Mouse (Mus musculus) activated CD4-positive, CD25-positive, alpha-beta regulatory T cell, adult 4 months (primary cell): ENCODE results near the gene Trim17. TPM values are rescaled to one million over a fixed set of nuclear protein-coding genes. Genes with fewer than 3 reads are reported as not detected.
A peak's percentile ranks its signal among the peaks of the same experiment; 100 is the strongest.

Source experiments
- ATAC-seq: one replicate; pipeline ENCODE4 v1.8.0; 2017
- polyA plus RNA-seq, 2 experiments: library from polyadenylated mRNA; unstranded; fragments of 100-300 nt; shearing (Covaris generic); gene quantifications; one replicate each; pipeline ENCODE4 v1.2.1; 2017

The Trim17 gene
- polyA plus RNA-seq, 2 experiments from 2014 or later = 0.17 to 0.20 TPM

DNA sequence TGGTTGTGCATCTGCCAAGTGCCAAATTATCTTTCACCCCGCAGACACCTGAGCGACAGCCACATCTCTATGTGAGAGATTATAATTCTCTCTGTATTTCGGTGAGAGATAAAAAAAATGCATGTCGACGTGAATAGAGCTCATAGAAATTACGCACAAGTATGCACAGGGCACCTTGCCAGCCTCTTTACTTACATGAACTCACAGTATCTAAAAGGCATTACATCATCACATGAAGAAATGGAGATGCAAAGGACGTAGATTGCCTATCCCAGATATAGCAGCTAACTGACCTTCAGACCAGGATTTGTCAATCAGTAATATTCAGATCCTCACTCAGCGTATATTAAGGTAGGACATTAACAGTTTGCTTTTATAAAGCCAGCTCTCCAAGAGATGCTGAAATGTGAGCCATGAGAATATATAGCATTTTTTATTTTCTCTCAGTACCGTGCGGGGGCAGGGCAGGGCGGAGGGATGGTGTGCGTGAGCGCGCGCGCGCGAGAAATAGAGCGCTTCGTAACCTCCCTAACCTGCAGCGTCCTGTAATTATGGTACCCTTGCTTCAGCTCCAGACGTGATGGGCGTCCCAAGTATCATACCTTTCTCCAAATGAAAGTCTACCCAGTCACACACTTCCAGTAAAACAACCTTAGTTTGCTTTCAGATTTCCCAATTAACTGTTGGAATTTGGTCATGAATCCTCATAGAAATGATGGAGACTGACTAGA is 6.5 kb upstream of the Trim17 start:
- no peak for ATAC-seq

DNA sequence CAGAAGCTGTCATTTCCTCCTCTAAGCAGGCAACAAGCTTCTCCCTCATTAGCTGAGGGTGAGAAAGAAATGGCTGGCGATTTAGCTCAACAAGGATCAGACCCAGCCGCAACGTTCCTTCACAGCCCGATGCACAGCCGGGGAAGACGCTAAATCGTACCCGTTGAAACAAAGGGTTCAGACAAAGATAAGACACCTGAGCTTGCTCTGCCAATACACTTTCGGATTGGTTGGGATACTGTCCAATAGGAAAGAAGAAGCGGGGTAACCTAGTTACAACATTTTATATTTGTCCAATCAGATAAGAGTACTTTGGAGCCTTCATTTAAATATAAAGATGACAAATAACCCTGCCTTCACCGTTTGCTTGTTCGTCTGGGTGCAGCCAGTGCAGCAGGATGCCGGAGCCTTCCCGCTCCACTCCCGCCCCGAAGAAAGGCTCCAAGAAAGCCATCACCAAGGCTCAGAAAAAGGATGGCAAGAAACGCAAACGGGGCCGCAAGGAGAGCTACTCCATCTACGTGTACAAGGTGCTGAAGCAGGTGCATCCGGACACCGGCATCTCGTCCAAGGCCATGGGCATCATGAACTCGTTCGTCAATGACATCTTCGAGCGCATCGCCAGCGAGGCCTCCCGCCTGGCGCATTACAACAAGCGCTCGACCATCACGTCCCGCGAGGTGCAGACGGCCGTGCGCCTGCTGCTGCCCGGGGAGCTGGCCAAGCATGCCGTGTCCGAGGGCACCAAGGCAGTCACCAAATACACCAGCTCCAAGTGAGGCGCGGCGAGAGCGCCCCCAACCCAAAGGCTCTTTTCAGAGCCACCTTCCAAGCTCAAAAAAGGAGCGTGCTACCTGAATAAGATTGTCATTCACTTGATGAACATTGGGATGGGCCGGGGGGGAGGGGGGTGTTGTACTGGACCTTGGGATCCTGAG is 5.7 kb upstream of the Trim17 start, which contains the start of gene Hist3h2ba:
Gene Hist3h2ba (plus strand): TSS at position 379 of the 938 bp plus-strand sequence.
- ATAC-seq = peak; percentile 93

DNA sequence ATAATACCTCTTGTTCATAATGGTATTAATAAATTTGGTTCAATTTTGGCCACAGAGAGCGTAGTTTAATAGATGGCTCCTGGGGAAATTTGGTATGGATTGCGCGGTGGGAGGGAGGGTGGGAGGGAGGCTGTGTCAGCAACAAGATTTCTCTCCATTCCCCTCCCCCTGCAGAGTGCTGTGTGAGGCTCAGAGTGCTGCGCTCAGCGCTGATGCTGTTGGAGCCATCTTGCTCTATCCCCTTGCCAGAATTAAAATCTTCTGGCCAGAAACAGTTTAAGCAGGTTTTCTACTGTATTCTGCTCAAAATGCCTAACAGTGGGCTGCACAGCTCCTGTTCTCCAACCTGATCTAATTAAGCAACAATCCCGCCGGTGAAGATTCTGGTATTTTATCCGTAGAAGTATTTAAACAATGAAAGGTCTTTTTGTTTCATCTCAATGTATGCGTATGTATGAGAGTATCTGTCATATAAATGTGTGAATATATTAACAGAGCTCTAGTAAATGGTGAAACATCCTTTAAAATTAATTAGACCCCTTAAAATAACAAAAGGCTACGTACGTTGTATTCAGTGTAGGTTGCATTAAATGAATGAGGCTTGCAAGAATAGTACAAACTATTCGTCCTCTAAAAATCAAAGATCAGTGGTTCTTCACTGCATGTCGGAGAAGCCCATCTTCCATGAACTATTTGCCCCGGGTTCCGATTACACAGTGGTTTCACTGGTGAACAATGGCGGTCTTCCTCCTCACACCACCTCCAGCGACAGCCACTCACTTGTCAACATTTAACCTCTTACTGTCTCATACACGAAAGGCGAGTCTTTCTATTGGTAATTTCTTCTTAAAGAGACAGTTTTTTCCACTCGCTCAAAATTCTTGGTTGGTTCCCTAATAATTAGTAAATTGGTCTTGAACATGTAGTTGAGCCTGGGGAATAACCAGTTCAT is 4.7 kb upstream of the Trim17 start:
- ATAC-seq = no peak

DNA sequence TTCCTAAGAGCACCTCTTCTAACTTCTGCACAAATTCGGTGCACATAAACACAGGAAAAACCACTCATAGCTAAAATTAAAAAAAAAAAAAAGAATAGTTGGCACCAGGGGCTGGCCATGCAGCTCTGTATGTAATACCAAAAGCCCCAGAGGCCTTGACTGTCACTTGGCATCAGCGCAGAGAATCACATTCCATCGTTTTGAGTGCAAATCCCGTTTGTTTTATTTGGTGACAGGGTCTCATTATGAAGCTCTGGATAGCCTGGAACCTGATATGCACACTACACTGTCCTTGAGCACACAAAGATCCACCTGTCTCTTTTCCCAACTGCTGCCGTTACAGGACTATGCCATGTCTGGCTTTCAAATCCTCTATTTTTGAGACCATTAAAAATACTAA is 3.3 kb upstream of the Trim17 start:
- ATAC-seq = no peak

DNA sequence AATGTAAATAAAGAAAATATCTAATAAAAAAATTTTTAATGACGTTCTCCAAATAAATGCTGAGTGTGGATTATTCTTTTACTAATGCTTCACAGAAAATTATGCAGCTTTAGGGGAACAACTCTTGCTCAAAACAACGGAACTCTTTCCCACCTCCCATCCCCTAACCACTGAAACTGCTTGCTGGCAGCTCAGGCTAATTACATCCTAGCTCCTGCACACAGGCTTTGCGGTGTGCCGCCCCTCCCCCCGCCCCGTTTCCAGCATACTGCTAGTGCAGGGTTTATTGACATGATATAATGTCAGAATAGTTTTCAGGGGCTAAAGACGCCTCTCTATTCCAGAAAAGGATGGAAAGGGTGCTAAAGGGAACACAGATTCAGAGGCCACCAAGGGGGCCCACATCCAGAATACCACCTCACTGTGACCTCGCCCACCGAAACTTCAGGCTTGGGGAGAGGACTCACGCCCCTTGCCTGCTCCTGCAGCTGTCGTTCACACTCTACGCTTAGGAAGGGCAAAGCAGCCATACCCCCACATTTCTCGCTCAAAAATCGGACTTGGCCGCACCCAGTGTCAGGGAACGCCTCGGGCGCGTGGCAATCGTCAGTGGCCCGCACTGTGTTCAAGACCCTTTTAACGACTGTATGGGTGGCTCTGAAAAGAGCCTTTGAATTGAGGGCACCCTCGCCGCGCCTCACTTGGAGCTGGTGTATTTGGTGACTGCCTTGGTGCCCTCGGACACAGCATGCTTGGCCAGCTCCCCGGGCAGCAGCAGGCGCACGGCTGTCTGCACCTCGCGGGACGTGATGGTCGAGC is 925 bp upstream of the Trim17 start:
- no peak for ATAC-seq

DNA sequence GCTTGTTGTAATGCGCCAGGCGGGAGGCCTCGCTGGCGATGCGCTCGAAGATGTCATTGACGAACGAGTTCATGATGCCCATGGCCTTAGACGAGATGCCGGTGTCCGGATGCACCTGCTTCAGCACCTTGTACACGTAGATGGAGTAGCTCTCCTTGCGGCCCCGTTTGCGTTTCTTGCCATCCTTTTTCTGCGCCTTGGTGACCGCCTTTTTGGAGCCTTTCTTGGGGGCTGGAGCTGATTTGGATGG is 390 bp upstream of the Trim17 start:
- ATAC-seq = peak; percentile 39

DNA sequence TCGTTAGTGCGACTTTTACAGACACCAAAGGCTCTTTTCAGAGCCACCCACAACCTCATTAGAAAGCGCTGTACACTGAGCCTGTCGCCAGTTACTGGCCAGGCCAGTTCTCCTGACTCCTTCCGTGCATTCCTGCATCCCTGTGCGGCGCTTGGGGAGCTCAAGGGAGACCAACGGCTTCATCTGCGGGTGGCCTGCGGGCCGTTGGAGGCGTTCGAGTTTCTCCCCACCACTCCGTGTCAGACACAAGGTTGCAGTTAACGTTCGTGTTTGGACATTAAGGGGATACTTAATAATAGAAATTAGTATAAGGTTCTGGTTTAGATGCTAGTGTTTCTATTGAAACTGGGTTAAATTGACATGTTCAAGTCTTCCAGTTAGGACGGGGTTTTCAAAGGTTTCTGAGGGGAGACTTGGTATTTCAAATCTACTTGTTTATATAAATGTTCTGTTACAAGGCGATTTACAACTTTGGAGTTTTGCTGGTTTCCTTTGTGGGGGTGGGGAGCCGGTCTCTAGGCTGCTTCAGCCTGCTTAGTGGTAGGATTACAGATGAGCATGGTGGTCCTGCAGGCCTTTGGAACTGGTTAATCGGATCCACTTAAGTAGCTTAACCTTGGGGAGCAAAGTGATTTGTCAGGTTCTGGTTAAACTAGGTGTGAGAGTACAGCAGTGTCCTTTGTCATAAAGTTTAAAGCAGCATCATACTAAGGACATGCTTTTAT is 820 bp downstream of the Trim17 start:
- ATAC-seq = peak; percentile 25

DNA sequence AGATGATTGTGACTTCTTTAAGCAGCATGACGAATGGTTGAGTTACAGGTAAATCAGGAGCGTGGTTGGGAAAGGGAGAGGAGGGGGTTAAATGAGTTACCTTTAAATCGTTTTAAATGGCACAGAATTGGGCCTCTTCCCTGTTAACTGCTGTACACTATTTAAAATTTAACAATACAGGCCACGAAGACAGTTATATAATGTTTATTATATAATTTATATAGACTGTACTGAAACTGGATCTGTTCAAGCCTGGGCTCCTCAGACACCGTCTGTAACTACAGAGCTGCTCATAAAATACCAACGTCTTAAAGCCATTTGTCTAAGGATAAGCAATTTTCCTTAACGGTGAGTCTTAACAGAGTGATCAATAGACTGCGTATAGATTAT is 1.4 kb downstream of the Trim17 start:
- no peak for ATAC-seq

DNA sequence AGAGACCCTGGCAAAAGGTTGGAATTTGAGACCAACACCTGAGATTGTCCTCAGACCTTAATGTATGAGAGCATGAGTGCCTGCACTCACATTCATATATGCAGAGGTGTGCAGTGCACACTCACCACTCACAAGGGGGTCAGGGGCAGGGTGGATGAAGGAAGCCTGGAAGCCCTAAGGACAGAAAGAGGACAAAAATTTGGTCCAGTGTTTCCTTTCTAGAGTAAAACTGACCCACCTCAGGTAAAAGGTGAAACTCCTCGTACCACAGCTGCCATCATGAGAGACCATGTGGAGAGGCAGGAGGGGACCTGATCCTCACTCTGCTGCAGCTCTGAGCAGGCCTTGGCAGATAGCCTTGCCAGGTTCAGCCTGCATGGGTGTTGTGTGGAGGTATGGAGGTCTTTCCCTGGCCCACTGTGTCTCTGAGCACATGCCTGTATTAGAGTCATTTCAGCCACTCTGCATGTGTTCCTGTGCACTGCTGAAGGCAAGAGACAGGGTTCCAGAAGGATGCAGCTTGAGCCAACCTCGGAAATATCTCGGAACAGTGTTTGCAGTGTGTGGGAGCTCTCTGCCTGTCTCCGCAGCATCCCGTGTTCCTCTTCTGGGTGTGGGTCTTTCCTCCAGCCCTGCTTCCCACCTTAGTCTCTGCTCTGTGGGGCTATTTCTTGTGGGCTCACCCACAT is 2.9 kb downstream of the Trim17 start:
- ATAC-seq = no peak

DNA sequence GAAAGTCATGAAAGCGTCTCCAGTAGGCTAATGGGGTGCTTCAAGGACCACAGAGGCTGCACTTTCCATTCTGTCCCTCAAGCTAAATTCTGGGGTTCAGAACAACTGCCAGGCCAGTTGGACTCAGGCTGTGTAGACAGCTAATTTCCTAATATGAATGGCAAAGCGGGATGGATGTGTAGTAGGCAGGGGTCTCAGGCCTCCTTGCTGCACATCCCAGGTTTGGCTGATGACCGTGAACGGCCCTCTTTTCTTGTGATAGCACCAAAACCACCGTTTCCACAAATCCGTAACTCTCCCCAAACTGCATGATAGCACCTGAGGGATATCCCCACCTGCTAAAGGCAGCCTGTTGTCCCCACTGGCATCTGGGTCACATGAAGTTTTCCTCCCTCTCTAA is 4.1 kb downstream of the Trim17 start:
- no peak for ATAC-seq

DNA sequence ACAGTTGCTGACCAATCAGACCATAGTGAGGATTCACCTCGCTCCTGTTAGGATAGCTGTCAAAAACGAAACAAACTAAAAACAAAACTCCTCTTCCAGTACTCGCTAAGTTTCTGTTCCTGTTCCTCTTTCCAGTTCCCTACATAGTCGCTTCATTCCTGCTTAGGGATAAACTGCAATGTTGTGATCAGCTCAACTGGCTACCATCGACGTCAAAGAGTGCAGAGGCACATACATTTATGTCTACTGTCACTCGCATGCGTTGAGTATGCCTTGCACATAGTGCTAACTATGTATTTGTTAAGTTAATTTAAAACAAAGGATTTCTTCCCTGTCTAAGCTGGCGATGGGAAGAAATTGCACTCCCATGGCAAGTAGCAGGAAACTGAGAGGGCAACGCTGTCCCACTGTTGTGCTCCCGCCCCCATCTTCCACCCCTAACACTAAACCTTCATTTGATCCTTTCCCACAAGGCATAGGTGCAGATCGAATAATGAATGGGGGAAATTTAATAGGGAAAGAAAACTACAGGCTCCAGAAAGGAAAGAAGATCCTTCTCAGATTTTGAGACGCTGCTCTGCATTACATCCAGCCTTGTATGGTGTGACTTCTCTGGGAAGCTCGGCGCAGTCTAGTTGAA is 4.8 kb downstream of the Trim17 start:
- no peak for ATAC-seq

DNA sequence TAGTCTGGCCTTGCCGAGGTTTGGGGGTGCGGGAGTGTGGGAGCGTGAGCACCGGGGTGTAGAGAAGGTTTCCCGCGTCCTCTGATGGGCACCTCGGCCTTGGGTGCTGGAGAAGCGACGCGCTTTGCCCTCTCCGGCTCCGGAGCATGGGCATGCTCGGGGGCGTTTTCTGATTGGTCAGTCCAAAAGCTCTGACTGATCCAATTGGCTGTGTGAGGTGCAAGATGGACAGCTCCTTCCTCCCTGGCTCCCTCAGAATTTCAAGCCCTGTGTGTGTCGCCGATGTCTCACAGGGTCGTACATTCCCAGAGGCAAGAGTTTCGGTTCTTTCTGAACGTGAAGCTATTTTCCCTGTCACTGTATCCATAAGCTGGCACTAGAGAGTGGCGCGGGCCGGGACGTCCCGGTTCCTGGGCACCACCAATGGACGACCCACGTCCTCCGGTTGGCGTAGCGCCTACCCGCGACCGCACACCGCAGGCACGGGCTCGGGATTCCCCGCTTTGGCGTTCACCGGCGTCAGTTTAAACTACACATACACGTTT is 5.5 kb downstream of the Trim17 start:
- peak; percentile 94 for ATAC-seq

DNA sequence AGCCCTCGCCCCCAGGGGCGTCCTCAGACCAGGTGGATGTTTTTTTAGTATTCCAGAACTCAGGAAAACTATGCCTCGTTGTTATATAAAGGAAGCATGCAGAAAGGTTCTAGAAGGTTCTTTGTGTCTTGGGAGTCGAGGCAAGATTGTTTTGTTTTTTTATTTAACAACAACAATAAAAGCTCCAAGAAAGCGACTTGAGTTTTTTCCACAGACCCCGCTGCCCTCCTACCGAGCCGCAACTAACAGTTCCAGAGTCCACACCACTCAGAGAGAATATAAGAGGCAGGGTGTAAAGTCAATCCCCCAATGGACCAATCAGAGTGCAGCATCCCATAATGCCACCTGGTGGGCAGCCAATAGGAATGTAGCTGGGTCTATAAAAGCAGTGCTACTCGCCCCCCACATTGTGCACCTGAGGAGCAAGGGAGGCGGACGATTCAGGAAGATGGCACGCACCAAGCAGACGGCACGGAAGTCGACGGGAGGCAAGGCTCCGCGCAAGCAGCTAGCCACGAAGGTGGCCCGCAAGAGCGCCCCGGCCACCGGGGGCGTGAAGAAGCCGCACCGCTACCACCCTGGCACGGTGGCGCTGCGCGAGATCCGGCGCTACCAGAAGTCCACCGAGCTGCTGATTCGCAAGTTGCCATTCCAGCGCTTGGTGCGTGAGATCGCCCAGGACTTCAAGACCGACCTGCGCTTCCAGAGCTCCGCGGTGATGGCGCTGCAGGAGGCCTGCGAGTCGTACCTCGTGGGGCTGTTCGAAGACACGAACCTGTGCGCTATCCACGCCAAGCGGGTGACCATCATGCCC is 7.1 kb downstream of the Trim17 start:
- no peak for ATAC-seq

DNA sequence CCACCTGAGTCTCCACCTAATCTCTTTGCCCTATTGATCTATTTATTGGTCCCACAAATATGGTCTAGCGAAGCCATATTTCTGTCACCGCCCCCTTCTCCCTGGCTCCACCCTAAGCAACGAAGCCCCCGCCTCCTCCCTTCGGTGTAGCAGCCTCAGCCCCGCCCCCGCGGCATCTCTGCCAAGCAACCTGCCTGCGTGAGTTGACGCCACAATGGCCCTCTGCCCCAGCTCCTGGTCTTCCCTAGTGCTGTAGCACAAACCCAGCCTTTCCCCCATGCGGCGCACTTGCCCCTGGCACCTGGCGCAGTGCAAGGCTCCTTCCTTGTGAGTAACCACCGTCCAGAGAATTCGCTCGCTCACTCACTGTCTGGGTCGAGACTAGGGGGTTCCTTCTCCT is 9.1 kb downstream of the Trim17 start:
- ATAC-seq = no peak

DNA sequence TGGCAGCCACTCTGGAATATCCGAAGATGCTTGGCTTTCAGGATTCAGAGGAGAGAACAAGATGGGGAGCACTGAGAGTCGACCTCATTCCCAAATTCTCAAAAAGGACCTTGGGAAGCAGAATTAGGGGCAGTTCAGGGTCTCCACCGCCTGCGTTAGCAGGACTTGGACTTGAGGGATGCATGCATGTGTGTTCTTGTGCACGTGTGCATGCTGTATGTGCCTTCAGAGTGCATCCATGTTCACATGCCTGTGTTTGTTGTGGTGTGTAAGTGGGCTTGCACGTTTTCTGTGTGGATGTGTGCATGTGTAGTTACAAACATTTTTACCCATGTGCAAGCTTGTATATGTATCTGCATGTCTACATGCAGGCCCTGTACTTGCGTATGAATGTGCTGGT is 9.7 kb downstream of the Trim17 start:
- no peak for ATAC-seq

DNA sequence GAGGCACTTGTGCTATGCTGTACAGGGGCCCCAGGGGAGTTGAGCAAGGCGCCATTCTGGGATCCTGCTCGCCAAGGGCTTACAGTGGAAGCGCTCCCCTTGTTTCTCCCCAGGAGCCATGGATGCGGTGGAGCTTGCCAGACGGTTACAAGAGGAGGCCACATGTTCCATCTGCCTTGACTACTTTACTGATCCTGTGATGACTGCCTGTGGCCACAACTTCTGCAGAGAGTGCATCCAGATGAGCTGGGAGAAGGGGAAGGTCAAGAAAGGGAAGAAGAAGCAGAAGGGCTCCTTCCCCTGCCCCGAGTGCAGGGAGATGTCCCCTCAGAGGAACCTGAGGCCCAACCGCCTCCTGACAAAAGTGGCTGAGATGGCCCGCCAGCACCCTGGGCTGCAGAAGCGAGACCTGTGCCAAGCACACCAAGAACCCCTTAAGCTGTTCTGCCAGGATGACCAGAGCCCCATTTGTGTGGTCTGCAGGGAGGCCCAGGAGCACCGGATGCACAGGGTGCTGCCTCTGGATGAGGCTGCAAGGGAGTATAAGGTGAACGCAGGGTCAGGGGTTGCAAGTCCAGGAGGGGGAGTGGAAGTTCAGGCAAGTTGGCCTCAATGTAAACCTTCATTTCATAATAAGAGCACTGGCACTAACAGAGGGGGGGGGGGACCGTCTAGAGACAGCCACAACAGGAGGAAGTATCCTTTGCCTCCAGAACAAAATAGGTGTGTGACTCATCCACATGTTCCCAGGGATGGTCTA is 10.7 kb downstream of the Trim17 start:
- ATAC-seq = no peak

DNA sequence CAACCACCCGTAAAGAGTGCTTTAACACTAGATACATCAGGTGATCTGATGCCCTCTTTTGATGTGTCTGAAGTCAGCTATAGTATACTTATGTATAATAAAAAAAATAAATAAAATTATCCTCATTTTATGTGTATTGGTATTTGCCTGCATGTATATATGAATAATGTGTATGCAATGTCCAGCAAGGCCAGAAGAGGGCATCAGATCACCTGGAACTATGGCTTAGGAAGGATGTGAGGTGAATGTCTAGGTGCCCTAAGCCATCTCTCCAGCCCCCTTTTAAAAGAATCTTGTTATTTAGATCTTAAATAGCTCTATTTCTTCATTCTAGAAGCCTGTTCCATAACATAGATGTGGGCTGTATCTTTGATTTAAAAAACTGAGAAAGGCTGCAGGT is 12.9 kb downstream of the Trim17 start:
- peak; percentile 49 for ATAC-seq

DNA sequence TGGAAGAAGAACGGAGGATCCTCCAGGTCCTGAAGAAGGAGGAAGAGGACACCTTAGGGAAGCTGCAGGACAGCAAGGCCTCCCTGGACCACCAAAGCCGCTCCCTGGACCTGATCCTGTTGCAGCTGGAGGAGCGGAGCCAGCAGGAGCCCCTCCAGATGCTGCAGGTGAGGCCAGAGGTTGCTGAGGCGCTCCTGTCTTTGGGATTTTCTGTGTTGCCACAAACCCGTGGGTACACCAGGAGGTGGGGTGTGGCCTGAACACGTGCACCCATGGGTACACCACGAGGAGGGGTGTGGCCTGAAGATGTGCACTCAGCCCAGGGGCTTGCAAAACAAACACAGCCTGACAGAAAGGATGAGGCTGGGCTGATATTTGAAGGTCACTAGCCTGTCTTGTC is 14.1 kb downstream of the Trim17 start:
- no peak for ATAC-seq
